Mouse (Mus musculus): ENCODE data around the gene Kif18b. TPM values are rescaled to one million over a fixed set of nuclear protein-coding genes. Genes with fewer than 3 reads are reported as not detected.

The Kif18b gene
- total RNA-seq (2021) = under 1 TPM; 0.57 to 0.93 TPM
- long read RNA-seq, experiment 1, partial matches to known transcripts = 0 of 1 reads
- long read RNA-seq, experiment 1, other reads (novel, unspliced or antisense) = 0 of 1 reads
- long read RNA-seq, experiment 2 = 0 reads

GRCm38 (mm10) chr11:102924557-102925350 is at the start of gene Kif18b:
Gene Kif18b (minus strand): TSS chr11:102925124.
- intact Hi-C loops (cut with DNase I) = no loop called here
- DNase-seq (ENCODE audit: low spot score in 2 of 2) = peak; percentile 95 to 96

DNA sequence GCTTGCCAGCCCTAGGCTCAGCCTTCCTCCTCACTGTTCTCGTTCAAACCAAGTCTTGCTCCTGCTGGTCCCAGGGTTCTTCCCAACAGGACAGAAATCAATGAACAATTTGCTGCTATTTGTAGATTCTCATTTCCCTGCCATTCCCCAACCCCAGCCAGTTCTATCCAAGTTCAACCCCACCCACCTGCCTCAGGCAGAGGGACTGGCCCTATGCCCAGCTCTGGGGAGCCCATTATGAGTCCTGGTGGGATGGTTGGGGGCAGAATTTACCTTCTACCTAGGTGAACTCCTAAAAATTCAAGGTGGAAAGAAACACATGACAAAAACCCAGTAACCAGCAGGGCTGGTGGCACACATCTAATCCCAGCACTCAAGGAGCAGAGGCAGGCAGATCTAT is 47.4 kb upstream of the Kif18b start:
- no peak for DNase-seq (ENCODE audit: low spot score in 2 of 2)
- intact Hi-C loops (cut with DNase I) = no loop called here

DNA sequence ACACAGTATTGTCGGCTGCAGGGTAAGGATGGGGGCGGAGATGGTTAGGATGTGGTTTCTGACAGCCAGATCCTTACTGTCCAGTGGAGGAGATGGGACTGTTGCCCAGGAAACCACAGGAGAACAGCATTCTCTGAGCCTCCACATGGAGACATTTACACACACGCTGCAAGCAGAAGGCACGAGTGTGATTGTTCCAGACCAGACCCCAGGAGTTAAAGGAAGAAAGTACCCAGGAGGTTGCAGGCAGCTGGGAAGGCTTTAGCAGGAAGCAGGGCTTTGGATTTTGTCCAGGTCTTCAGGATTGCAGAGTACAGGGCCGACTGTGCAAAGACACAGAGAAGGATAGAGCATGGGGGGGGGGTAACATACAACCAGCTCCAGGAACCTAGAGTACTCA is 46.7 kb upstream of the Kif18b start:
- DNase-seq (ENCODE audit: low spot score in 2 of 2) = peak in 1 of 2 experiments; percentile 54
- intact Hi-C loops (cut with DNase I) = no loop called here

GRCm38 (mm10) chr11:102964547-102965091 is 39.7 kb upstream of the Kif18b start:
- no peak for DNase-seq (ENCODE audit: low spot score in 2 of 2)
- intact Hi-C loops (cut with DNase I) = no loop called here

DNA sequence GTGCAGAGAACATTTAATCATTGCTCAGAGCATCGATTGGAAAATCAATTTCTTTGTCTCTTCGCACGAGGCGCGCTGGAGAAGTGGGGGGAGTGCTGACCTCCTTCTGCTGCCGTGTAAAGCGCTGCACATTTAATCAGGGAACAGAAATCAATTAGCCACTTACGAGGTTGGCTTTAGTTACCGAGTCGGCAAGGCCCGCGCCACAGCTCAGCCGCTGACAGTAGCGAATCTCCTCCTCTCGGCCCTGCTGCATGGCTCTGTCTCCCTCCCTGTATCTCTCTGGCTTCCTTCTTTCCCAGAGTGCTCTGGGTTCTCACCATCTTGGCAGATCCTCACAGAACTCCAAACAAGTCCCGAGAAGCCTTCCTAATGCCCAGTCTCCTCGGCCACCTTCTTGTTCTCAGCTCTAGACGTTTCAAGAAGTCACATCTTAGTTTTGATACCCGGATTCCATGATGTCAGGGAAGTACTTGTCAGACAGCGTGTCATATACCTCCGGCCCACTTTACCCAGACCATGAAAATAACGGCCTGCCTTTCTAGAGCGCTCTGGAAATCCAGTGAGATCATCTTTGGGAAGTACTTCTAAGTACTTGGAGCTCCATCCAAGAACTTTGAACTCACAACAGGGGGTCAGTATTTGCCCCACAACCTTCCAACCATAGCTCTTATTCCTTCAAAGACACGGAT is 39.1 kb upstream of the Kif18b start:
- DNase-seq (ENCODE audit: low spot score in 2 of 2) = no peak
- intact Hi-C loops (cut with DNase I) = no loop called here

- DNase-seq (ENCODE audit: low spot score in 2 of 2) = no peak
- intact Hi-C loops (cut with DNase I) = no loop called here
Measured at GRCm38 (mm10) chr11:102963246-102963854, 38.4 kb upstream of the Kif18b start.

DNA sequence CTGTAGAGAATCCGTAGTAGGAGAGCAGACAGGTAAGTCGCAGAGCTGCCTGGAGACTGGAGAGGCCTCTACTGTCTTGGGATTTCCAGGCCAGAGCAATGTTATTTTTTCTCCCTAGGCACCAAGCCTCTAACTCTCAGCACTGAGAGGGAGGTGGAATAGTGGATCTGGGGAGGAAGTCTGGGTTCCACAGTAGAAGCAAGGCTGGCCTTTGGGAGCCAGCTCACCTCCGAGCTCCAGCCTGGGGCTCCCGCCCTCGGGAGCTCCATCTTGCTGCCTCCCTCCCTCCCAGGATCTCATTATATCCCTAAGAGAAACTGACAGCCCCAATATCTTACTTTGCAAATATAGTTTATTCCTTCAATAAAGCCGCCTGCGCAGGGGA is 37.9 kb upstream of the Kif18b start:
- intact Hi-C loops (cut with DNase I) = no loop called here
- no peak for DNase-seq (ENCODE audit: low spot score in 2 of 2)

GRCm38 (mm10) chr11:102961082-102961481 is 36.2 kb upstream of the Kif18b start:
- intact Hi-C loops (cut with DNase I) = no loop called here

GRCm38 (mm10) chr11:102958870-102959269 is 33.9 kb upstream of the Kif18b start:
- no peak for DNase-seq (ENCODE audit: low spot score in 2 of 2)
- intact Hi-C loops (cut with DNase I) = no loop called here

More at GRCm38 (mm10) chr11:102961082-102961481, 36.2 kb upstream of the Kif18b start:
- no peak for DNase-seq (ENCODE audit: low spot score in 2 of 2)

DNA sequence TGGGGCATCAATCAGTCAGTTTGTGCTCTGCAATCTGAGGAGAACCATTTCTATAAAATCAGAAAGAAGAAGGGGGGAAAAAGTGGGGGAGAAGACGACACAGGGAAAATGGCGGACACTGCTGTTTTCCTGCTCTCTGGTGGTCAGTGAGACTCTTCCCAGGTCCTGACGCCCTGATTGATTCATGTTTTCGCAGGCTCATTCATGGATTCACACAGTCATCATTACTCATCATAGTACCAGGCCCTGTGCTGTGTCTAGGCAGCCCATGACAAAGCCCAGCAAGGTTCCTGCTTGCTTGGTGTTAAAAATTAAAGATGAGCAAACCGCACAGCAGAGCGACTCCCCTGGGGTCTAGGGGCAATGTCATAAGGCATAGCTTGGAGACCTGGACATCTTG is 33.5 kb upstream of the Kif18b start:
- no peak for DNase-seq (ENCODE audit: low spot score in 2 of 2)
- intact Hi-C loops (cut with DNase I) = no loop called here

DNA sequence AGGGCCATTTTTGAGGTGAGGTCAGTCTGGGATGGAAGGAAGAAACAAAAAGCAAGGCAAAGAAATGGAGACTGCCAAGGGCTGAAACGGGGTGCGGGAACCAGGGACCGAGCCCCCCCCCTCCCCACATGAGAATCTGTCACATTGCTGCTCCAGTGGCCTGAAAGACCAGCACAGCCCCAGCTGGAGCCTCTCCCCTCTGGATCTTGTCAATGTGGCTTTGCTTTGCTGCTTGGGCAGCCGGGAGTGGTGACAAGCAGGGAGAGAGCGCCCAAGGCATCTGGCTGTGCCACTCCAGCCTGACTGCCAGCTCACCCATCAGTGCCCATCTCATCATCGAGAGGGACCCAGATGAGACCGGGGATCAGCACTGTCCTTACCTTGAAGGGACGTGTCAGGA is 32.8 kb upstream of the Kif18b start:
- DNase-seq (ENCODE audit: low spot score in 2 of 2) = no peak
- intact Hi-C loops (cut with DNase I) = no loop called here

DNA sequence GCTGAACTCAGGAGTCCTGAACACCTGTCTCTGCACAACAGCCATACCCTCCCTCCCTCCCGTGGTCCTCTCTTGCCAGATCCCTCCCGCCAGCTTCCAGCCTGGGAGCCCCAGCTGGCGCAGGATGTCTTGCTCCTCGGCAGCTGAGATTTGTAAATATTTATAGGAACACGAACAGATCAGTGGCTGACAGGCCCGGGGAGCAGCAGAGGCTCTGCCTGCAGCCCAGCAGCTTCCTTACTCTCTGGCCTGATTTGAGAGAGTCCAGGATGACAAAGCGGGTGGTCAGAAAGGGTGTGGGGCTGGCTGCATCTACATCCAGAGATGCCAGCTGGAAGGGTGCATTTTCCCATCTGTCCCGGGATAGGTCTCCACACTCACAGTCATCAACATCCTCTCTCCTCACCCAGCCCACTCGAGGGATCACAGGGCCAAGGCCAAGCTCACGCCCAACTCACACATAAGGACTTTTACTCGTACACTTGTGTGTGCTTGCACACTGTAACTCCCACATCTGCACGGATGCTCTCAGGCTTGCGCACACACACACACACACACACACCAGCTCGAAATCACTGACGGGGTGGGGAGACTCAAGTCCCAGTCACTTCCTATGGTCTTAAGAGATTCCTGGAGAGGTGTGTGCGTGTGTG is 32.2 kb upstream of the Kif18b start:
- no peak for DNase-seq (ENCODE audit: low spot score in 2 of 2)

GRCm38 (mm10) chr11:102952922-102953321 is 28.0 kb upstream of the Kif18b start:
- intact Hi-C loops (cut with DNase I) = no loop called here
- no peak for DNase-seq (ENCODE audit: low spot score in 2 of 2)

More for the DNA sequence above, 32.2 kb upstream of the Kif18b start:
- intact Hi-C loops (cut with DNase I) = no loop called here

GRCm38 (mm10) chr11:102948043-102948961 is 23.4 kb upstream of the Kif18b start:
- intact Hi-C loops (cut with DNase I) = no loop called here
- DNase-seq (ENCODE audit: low spot score in 2 of 2) = peak in 1 of 2 experiments; percentile 28

- intact Hi-C loops (cut with DNase I) = no loop called here
- no peak for DNase-seq (ENCODE audit: low spot score in 2 of 2)
Measured at GRCm38 (mm10) chr11:102946992-102947343, 22.0 kb upstream of the Kif18b start.

DNA sequence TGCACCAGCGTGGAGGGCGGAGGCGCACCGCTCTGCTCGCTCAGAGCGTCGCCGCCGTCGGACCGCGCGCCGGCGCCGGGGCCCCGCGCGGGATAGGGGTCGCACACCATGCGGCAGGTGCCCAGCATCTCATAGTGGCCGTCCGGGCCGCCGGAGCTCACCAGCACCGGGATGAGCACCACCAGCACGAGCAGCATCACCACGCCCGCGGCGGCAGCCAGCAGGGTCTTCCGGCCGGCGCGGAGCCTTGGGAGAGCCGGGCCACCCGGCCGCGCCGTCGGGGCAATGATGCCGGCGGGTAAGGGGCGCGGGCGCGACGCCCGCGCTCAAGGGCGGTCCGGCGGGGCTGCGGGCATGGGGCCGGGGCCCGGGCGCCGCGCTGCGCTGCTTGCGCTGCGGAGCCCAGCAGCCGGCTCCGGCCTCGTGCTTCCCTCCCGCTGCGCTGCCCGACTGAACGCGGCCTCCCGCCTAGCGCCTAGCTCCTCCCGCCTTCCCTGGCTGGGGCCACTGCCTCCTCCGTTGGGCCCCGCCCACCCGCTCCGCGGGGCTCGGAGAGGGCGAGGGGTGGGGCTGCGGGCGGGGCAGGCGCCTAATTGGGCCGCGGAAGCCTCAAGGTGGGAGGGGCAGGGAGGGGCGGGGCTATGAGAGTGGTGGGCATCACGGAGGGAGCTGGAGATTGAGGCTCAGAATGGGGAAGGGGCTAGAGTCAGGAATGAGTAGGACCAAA is 21.5 kb upstream of the Kif18b start, which contains the start of gene C1ql1:
Gene C1ql1 (minus strand): TSS at position 424 of the 727 bp plus-strand sequence.
- DNase-seq (ENCODE audit: low spot score in 2 of 2) = peak; percentile 31 to 70
- intact Hi-C loops (cut with DNase I) = no loop called here

DNA sequence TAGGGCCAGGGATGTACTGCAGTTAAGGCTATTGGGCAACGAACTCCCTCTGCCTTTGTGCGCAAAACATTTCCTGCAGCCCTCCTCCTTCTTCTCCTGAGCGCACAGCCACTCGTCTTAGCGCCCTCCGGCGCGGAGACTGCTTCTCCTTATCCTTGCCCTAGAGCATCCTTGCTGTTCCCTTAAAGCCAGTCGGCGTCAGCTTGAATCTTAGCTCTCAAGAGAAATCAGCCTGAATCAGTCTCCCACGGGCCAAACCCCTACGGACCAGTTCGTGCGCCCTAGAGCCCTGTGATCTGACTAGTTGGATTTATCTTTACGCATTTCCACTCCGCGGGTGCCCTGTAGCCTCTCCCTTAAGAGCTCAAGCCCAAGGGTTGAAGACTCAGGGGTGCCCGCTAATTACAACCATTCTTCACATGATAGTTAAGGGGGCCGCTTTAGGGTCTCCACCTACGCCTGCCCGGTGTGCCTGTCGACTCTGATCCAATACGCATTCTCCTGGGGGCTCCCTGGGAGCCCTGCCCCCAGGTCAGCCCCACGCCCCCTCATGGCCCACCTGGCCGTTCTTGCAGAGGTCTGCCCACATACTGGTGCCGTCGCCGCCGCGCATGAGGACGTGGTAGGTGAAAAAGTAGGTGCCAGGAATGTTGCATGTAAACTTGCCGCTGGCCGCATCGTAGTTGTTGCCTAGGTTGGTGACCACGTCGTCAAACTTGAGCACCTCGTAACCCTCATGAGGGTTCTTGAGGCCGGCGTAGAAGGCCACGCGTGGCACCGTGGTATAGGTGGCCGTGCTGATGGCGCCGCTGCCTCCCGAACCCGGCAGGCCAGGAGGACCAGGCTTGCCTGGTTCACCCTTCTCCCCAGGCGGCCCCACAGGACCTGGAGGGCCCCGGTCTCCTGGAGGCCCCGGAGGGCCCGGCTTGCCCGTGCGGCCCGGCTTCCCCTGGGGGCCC is 20.7 kb upstream of the Kif18b start:
- intact Hi-C loops (cut with DNase I) = no loop called here
- no peak for DNase-seq (ENCODE audit: low spot score in 2 of 2)

All from left cerebral cortex, postnatal 14 days (tissue).